Mouse (Mus musculus) liver, embryonic 12.5 days (tissue): ENCODE measurements around the gene Accs. TPM values are rescaled to one million over a fixed set of nuclear protein-coding genes. Genes with fewer than 3 reads are reported as not detected.

Source experiments
- ATAC-seq: fragments of 200-750 bp; cut with Nextera tagmentation; 2 replicates; pipeline ENCODE4 v1.8.0; 2017; ENCODE audit warnings: moderate number of reproducible peaks, mild to moderate bottlenecking, moderate library complexity
- H3K27ac ChIP-seq: fragments of 300-500 bp; sonication (generic); 2 replicates; pipeline ENCODE4 v1.5.1; 2016; ENCODE audit warnings: mild to moderate bottlenecking
- H3K27me3 ChIP-seq: fragments of 300-500 bp; sonication (generic); replicated peaks from 2 replicates; pipeline ENCODE4 v1.6.1; 2016; ENCODE audit warnings: mild to moderate bottlenecking, moderate library complexity
- H3K36me3 ChIP-seq: fragments of 300-500 bp; sonication (generic); 2 replicates; pipeline ENCODE4 v1.6.1; 2016; ENCODE audit warnings: mild to moderate bottlenecking, moderate library complexity
- H3K4me1 ChIP-seq: fragments of 300-500 bp; sonication (generic); 2 replicates; pipeline ENCODE4 v1.6.1; 2016
- H3K4me2 ChIP-seq: fragments of 300-500 bp; sonication (generic); 2 replicates; pipeline ENCODE4 v1.6.1; 2016; ENCODE audit warnings: mild to moderate bottlenecking, moderate library complexity
- H3K4me3 ChIP-seq: fragments of 300-500 bp; sonication (generic); 2 replicates; pipeline ENCODE4 v1.5.1; 2016; ENCODE audit warnings: mild to moderate bottlenecking, moderate library complexity
- H3K9ac ChIP-seq: fragments of 300-500 bp; sonication (generic); 2 replicates; pipeline ENCODE4 v1.6.1; 2016; ENCODE audit warnings: mild to moderate bottlenecking, moderate library complexity
- H3K9me3 ChIP-seq: fragments of 300-500 bp; sonication (generic); replicated peaks from 2 replicates; pipeline ENCODE4 v1.6.1; 2016; ENCODE audit warnings: mild to moderate bottlenecking, moderate library complexity
- WGBS: fragments of 180-500 bp; shearing (Covaris S2); methylation state at CpG from one replicate; pipeline ENCODE4 v1.1.7; 2016; ENCODE audit not compliant: insufficient replicate concordance; 5-methylcytosine and 5-hydroxymethylcytosine counted together
- polyA plus RNA-seq: library from polyadenylated mRNA; unstranded; fragments of >200 nt; fragmentation: Nextera tagmentation; extraction: Ambion mirVana; gene quantifications from 2 replicates; pipeline ENCODE4 v1.2.1, GENCODE M21; 2016

Gene Accs
- polyA plus RNA-seq, 1 experiment from 2014 or later = 2.3 TPM

- no peaks in the 10 kb centered on the region for H3K27me3 ChIP-seq
- no peak overlapping the region for H3K4me3 ChIP-seq
- no peak overlapping the region for H3K9ac ChIP-seq
- no peaks in the 10 kb centered on the region for H3K9me3 ChIP-seq
- WGBS = 76% methylated on average over 5 of the region's 5 CpGs
- peaks cover 12% of the 10 kb centered on the region; the same call in 1 of the 2 replicates for H3K4me1 ChIP-seq
- ATAC-seq = no peak
- no peak overlapping the region for H3K27ac ChIP-seq
- H3K36me3 ChIP-seq = peaks cover 53% of the 10 kb centered on the region
- H3K4me2 ChIP-seq = no peak overlapping the region
Measured at GRCm38 (mm10) chr2:93788557-93788956, 61.2 kb downstream of the Accs start.

- 55% methylated on average over 4 of the region's 4 CpGs for whole genome bisulfite sequencing
- no peak overlapping the region for H3K27ac ChIP-seq
- no peak overlapping the region for H3K4me3 ChIP-seq
- H3K9me3 ChIP-seq = no peaks in the 10 kb centered on the region
- no peak overlapping the region for H3K4me2 ChIP-seq
- H3K4me1 ChIP-seq = no peaks in the 10 kb centered on the region; the same call in 1 of the 2 replicates
- ATAC-seq = no peak
- H3K27me3 ChIP-seq = no peaks in the 10 kb centered on the region
- H3K9ac ChIP-seq = no peak overlapping the region
- H3K36me3 ChIP-seq = peaks cover 48% of the 10 kb centered on the region
Measured at GRCm38 (mm10) chr2:93786175-93786574, 63.6 kb downstream of the Accs start.

- Histone ChIP-seq H3K4me2 (no peak overlapping the region), H3K36me3 (peaks cover 43% of the 10 kb centered on the region), H3K4me3 (no peak overlapping the region), H3K9ac (no peak overlapping the region), H3K27ac (no peak overlapping the region), H3K4me1 (no peaks in the 10 kb centered on the region), H3K27me3 (no peaks in the 10 kb centered on the region), H3K9me3 (no peaks in the 10 kb centered on the region)
- ATAC-seq = no peak
- WGBS = 68% methylated on average over 2 of the region's 2 CpGs
Measured at GRCm38 (mm10) chr2:93785432-93785798, 64.3 kb downstream of the Accs start.

- Histone ChIP-seq H3K36me3 (peaks cover 38% of the 10 kb centered on the region), H3K4me3 (no peak overlapping the region), H3K4me1 (peaks cover 2% of the 10 kb centered on the region; the same call in 1 of the 2 replicates), H3K27ac (no peak overlapping the region), H3K9ac (no peak overlapping the region), H3K27me3 (no peaks in the 10 kb centered on the region), H3K4me2 (no peak overlapping the region), H3K9me3 (no peaks in the 10 kb centered on the region)
- WGBS = 71% methylated on average over 12 of the region's 12 CpGs
- no peak for ATAC-seq
Measured at GRCm38 (mm10) chr2:93784721-93785431, 64.9 kb downstream of the Accs start.

GRCm38 (mm10) chr2:93783926-93784539 lies 65.7 kb downstream of the Accs start:
- Histone ChIP-seq H3K27me3 (no peaks in the 10 kb centered on the region), H3K36me3 (peaks cover 30% of the 10 kb centered on the region), H3K9me3 (no peaks in the 10 kb centered on the region), H3K4me3 (no peak overlapping the region), H3K4me2 (no peak overlapping the region), H3K4me1 (peaks cover 8% of the 10 kb centered on the region; the same call in 1 of the 2 replicates), H3K9ac (no peak overlapping the region), H3K27ac (no peak overlapping the region)
- ATAC-seq = no peak
- 75% methylated on average over 9 of the region's 9 CpGs for WGBS

Other genes starting within 250 kb of the Accs start
- gene Alx4, start 207.6 kb downstream of the Accs start, polyA plus RNA-seq = 0.08 TPM in 2 replicates
- 43.9 and 47.0 TPM in 2 replicates for gene Ext2, start 27.4 kb downstream of the Accs start, polyA plus RNA-seq
- gene Accsl, start 19.2 kb upstream of the Accs start, polyA plus RNA-seq = not detected in 2 replicates
- 3.2 and 3.8 TPM in 2 replicates for gene Gm13889, start 107.3 kb upstream of the Accs start, polyA plus RNA-seq
- not detected in 2 replicates for gene Gm27027, start 146.4 kb upstream of the Accs start, polyA plus RNA-seq
- 41.6 and 41.8 TPM in 2 replicates for gene Alkbh3, start 160.9 kb upstream of the Accs start, polyA plus RNA-seq